Mouse (Mus musculus) intestine, postnatal 0 days (tissue): ENCODE measurements around the gene Mst1. TPM values are rescaled to one million over a fixed set of nuclear protein-coding genes. Genes with fewer than 3 reads are reported as not detected.

Source experiments
- ATAC-seq: fragments of 200-750 bp; cut with Nextera tagmentation; 2 replicates; pipeline ENCODE4 v1.8.0; 2017; ENCODE audit warnings: mild to moderate bottlenecking, moderate TSS enrichment, moderate library complexity
- H3K27ac ChIP-seq: fragments of 300-500 bp; sonication (generic); 2 replicates; pipeline ENCODE4 v1.5.1; 2014; ENCODE audit warnings: mild to moderate bottlenecking, low read depth, low read length, moderate library complexity
- H3K27me3 ChIP-seq: fragments of 300-500 bp; sonication (generic); replicated peaks from 2 replicates; pipeline ENCODE4 v1.6.1; 2014; ENCODE audit warnings: low read length, mixed read lengths; ENCODE audit not compliant: control insufficient read depth, insufficient read depth
- H3K36me3 ChIP-seq: fragments of 300-500 bp; sonication (generic); 2 replicates; pipeline ENCODE4 v1.6.1; 2014; ENCODE audit warnings: mild to moderate bottlenecking, moderate library complexity; ENCODE audit not compliant: control insufficient read depth, insufficient read depth
- H3K4me1 ChIP-seq: fragments of 300-500 bp; sonication (generic); replicated peaks from 2 replicates; pipeline ENCODE4 v1.6.1; 2014; ENCODE audit warnings: antibody characterized with exemption, low read length, mixed read lengths; ENCODE audit not compliant: control insufficient read depth, insufficient read depth
- H3K4me2 ChIP-seq: fragments of 300-500 bp; sonication (generic); replicated peaks from 2 replicates; pipeline ENCODE4 v1.6.1; 2014; ENCODE audit warnings: low read depth, mild to moderate bottlenecking, moderate library complexity
- H3K4me3 ChIP-seq: fragments of 300-500 bp; sonication (generic); 2 replicates; pipeline ENCODE4 v1.5.1; 2014; ENCODE audit warnings: low read depth, low read length
- H3K9ac ChIP-seq: fragments of 300-500 bp; sonication (generic); 2 replicates; pipeline ENCODE4 v1.6.1; 2014; ENCODE audit warnings: mild to moderate bottlenecking, low read depth, low read length
- H3K9me3 ChIP-seq: fragments of 300-500 bp; sonication (generic); 2 replicates; pipeline ENCODE4 v1.6.1; 2016; ENCODE audit warnings: mixed run types; ENCODE audit not compliant: control insufficient read depth
- CTCF ChIP-seq: sonication (generic); IDR thresholded peaks from 2 replicates; pipeline ENCODE4 v1.5.1; 2016; ENCODE audit warnings: low read depth, mild to moderate bottlenecking, control low read depth, antibody characterized with exemption, moderate library complexity
- WGBS: fragments of 180-500 bp; shearing (Covaris S2); extraction: QIAGEN DNeasy Blood & Tissue Kit; methylation state at CpG from one replicate; pipeline ENCODE4 v1.1.7; 2014; 5-methylcytosine and 5-hydroxymethylcytosine counted together
- polyA plus RNA-seq: library from polyadenylated mRNA; unstranded; fragments of >200 nt; fragmentation: Nextera tagmentation; extraction: Ambion mirVana; gene quantifications from 2 replicates; pipeline ENCODE4 v1.2.1, GENCODE M21; 2015

The Mst1 gene
- polyA plus RNA-seq, 1 experiment from 2014 or later, result 0.78 TPM

DNA sequence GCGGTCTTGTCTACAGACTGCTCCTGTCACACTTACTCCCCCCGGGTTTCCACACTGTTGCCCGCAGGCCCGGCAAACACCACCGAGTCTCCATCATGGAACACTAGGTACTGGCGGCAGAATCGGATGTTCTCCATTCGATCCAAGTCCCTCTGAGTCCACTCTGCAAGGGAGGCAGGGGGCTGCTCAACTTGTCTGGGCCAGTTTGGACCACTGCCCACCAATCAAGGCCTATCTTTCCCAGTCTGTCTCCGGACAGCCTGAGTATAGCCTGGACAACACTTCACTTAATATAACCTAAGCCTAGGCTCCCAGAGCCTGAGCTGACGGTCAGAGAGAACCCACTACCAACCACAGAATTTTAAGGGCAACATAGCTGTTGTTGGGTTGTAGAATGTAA lies 13.3 kb downstream of the Mst1 start:
- H3K4me2 ChIP-seq, result peak overlapping the region; percentile 93

GRCm38 (mm10) chr9:108094184-108094941 lies 14.1 kb downstream of the Mst1 start, which contains the start of gene Apeh:
Gene Apeh, minus strand, starts transcription at chr9:108094606.
- Histone ChIP-seq H3K27ac (peak within 1 kb of the TSS; percentile 91), H3K36me3 (peaks cover 25% of the 10 kb centered on the region), H3K4me1 (peaks cover 8% of the 10 kb centered on the region; the same call in 1 of the 2 replicates), H3K9me3 (no peaks in the 10 kb centered on the region), H3K27me3 (no peaks in the 10 kb centered on the region), H3K4me3 (peak within 1 kb of the TSS; percentile 87), H3K9ac (peak within 1 kb of the TSS; percentile 91), H3K4me2 (peak within 1 kb of the TSS; percentile 93)
- TF ChIP-seq CTCF, result peak; percentile 36
- ATAC-seq, result peak; percentile 92
- WGBS, result under 1% methylated on average over 52 of the region's 52 CpGs

More for the DNA sequence above, 13.3 kb downstream of the Mst1 start:
- TF ChIP-seq CTCF, result no peak
- Histone ChIP-seq H3K9ac (peak overlapping the region; percentile 91), H3K4me1 (peaks cover 8% of the 10 kb centered on the region; the same call in 1 of the 2 replicates), H3K27ac (peak overlapping the region; percentile 91), H3K4me3 (peak overlapping the region; percentile 87), H3K9me3 (no peaks in the 10 kb centered on the region), H3K36me3 (peaks cover 33% of the 10 kb centered on the region), H3K27me3 (no peaks in the 10 kb centered on the region)
- WGBS, result 62% methylated on average over 10 of the region's 10 CpGs
- no peak for ATAC-seq

DNA sequence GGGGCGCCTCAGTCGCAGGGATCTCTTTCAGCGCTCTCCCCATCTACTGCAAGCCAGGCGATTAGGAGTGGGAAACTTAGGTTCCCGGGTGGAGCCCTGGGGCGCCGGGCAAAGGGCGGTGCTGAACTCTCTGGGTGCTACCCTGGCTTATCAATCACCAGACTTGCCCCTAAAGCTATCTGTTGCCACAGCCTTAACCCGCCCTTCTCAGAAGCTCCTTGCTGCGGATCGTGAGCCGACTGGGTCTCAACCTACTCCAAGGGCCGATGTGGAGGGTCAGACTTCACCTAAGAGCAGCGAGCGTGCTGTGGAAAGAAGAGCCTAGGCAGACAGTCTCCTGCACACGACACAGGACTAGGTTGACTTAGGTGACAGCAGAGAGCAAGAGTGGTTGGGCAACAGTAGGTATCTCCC lies 14.8 kb downstream of the Mst1 start:
- H3K9ac ChIP-seq, result peak overlapping the region; percentile 91
- peak; percentile 58 for ATAC-seq
- WGBS, result under 1% methylated on average over 16 of the region's 16 CpGs
- peak overlapping the region; percentile 87 for H3K4me3 ChIP-seq
- H3K4me1 ChIP-seq, result peaks cover 8% of the 10 kb centered on the region; the same call in 1 of the 2 replicates
- TF ChIP-seq CTCF, result no peak
- no peaks in the 10 kb centered on the region for H3K9me3 ChIP-seq
- H3K27me3 ChIP-seq, result no peaks in the 10 kb centered on the region
- peak overlapping the region; percentile 93 for H3K4me2 ChIP-seq
- peaks cover 19% of the 10 kb centered on the region for H3K36me3 ChIP-seq
- peak overlapping the region; percentile 91 for H3K27ac ChIP-seq

- Histone ChIP-seq H3K4me2 (peak overlapping the region; percentile 93), H3K4me3 (peak overlapping the region; percentile 87), H3K9ac (peak overlapping the region; percentile 91; the same call in 1 of the 2 replicates), H3K9me3 (no peaks in the 10 kb centered on the region), H3K27ac (peak overlapping the region; percentile 91), H3K36me3 (peaks cover 16% of the 10 kb centered on the region), H3K27me3 (no peaks in the 10 kb centered on the region), H3K4me1 (peaks cover 8% of the 10 kb centered on the region; the same call in 1 of the 2 replicates)
- peak; percentile 87 for TF ChIP-seq CTCF
- ATAC-seq, result no peak
- WGBS, result 7% methylated on average over 3 of the region's 3 CpGs
Observed at GRCm38 (mm10) chr9:108095518-108095917, 15.3 kb downstream of the Mst1 start.

DNA sequence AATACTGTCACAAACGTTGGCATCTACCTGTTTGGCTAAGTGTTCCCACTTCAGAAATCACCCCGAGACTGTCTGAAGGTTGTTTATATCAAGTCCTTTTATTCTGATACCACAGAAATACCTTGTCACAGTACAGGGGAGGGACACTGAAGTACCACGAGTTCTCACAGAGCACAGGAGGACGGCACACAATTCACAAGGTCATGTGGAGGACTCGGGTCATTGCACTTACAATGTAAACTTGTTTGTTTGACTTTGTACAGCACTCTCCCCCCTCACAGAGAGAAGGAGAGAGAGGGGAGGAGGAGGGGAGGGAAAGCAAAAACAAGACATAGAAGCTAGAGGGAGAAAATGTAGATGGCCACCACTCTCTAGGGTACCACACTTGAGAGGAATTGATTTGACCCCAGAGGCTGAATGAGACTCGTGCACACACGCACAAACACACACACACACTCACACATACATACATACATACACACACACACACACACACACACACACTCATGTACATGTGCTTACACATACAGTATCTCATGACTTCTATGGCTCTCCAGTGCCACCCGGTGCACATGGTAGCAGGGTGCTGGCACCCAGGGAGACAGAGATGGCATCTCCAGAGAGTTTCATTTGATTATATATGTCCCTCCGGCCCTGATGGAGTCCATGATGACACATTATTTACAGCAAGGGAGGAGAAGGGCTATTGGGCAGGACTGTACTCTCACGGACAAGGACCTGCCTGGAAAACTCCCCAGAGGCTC lies 15.9 kb downstream of the Mst1 start:
- peak overlapping the region; percentile 93 for H3K4me2 ChIP-seq
- no peak for ATAC-seq
- peaks cover 10% of the 10 kb centered on the region for H3K36me3 ChIP-seq
- no peaks in the 10 kb centered on the region for H3K27me3 ChIP-seq
- H3K9me3 ChIP-seq, result no peaks in the 10 kb centered on the region
- TF ChIP-seq CTCF, result no peak; the same call in 1 of the 2 replicates
- peak overlapping the region; percentile 91 for H3K27ac ChIP-seq
- 0 out of 2 replicates have a peak overlapping the region, but pooled peaks have one; percentile 18 for H3K9ac ChIP-seq
- no peak overlapping the region for H3K4me3 ChIP-seq
- WGBS, result 48% methylated on average over 10 of the region's 10 CpGs
- H3K4me1 ChIP-seq, result peaks cover 8% of the 10 kb centered on the region; the same call in 1 of the 2 replicates

- Histone ChIP-seq H3K27ac (no peak overlapping the region), H3K27me3 (no peaks in the 10 kb centered on the region), H3K4me3 (no peak overlapping the region), H3K9ac (no peak overlapping the region), H3K4me1 (peaks cover 8% of the 10 kb centered on the region; the same call in 1 of the 2 replicates), H3K9me3 (no peaks in the 10 kb centered on the region), H3K4me2 (no peak overlapping the region), H3K36me3 (no peaks in the 10 kb centered on the region; the same call in 1 of the 2 replicates)
- 85% methylated on average over 8 of the region's 8 CpGs for WGBS
- no peak for TF ChIP-seq CTCF
- no peak for ATAC-seq
Observed at GRCm38 (mm10) chr9:108099619-108100018, 19.4 kb downstream of the Mst1 start.
